Mouse (Mus musculus): ENCODE data around the gene Banf1. TPM values are rescaled to one million over a fixed set of nuclear protein-coding genes. Genes with fewer than 3 reads are reported as not detected.

The Banf1 gene
- total RNA-seq, 2 experiments from 2014 or later = 81.0 to 86.2 TPM

DNA sequence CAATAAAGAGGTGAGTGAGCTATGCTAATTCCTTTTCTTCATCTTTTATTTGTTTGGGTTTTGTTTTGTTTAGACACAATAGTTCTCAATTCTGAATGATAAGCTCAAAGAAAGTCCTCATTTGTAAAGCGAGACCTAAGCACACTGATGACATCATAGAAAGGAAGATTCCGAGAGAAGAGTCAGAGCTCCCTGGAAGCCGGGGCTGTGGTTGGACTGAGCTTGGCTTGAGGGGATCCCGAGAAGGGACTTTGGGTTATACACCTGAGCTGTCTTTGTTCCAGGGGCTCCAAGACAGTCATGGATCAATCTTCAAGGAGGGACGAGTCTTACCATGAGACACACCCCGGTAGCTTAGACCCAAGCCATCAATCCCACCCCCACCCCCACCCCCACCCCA, 31.5 kb downstream of the Banf1 start, which contains the start of gene Catsper1:
Gene Catsper1 (plus strand): TSS at position 301 of the 400 bp plus-strand sequence.
- no peak for TF ChIP-seq CTCF (conservative IDR thresholded peaks at IDR 0.05)
- no peak within 1 kb of the TSS for H3K27ac ChIP-seq
- H3K4me3 ChIP-seq = no peak within 1 kb of the TSS
- no peak for DNase-seq (ENCODE audit: low spot score in 2 of 2)

DNA sequence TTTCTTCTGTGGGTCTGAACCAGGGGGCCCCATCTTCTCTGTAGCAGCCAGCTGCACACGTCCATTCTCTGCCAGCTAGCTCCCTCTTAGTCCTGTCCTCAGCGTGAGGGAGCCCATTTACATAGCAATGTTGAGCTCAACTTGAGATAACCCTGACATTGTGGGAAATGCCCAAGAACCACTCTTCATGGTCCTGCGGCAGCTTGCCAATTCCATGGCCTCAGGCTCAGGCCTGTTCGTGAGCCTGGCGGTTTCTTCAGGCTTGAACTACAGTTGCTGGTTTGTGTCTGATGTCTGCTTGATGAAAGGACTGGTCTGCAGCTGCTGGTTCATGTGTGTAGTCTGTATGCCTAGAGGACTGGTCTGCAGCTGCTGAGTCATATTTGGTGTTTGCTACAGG, 32.2 kb downstream of the Banf1 start:
- TF ChIP-seq CTCF (conservative IDR thresholded peaks at IDR 0.05) = no peak
- H3K27ac ChIP-seq = no peak overlapping the region
- DNase-seq (ENCODE audit: low spot score in 2 of 2) = no peak
- no peak overlapping the region for H3K4me3 ChIP-seq

GRCm38 (mm10) chr19:5327970-5328369, 39.0 kb downstream of the Banf1 start:
- no peak for DNase-seq (ENCODE audit: low spot score in 2 of 2)
- TF ChIP-seq CTCF (conservative IDR thresholded peaks at IDR 0.05) = no peak
- H3K4me3 ChIP-seq = no peak overlapping the region
- H3K27ac ChIP-seq = no peak overlapping the region

DNA sequence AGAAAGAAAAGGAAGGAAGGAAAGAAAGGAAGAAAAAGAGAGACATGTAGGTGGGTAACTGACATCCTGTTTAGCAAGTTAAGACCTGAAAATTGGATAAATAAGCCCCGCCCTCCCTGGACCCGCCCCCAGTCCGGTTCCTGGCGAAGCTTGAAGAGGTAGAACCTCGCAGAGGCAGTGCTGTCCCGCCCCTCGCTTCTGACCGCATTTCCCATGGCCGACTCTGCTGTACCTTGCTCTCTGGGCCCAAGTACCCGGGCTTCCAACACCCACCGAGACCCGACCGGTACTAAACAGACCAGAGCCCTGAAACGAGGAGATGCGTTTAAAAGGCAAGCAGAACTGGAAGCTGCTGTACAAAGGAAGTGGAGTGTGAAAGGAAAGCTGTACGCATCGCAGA, 43.2 kb downstream of the Banf1 start:
- TF ChIP-seq CTCF (conservative IDR thresholded peaks at IDR 0.05) = no peak
- H3K27ac ChIP-seq = no peak overlapping the region
- no peak for DNase-seq (ENCODE audit: low spot score in 2 of 2)
- no peak overlapping the region for H3K4me3 ChIP-seq

Other genes with a start within 250 kb of the Banf1 start
- 100 to 1,000 TPM; 223 to 231 TPM for gene Klc2, start 248.6 kb downstream of the Banf1 start, total RNA-seq (2021)
- gene Pacs1, start 94.0 kb downstream of the Banf1 start, total RNA-seq (2021) = 10 to 100 TPM; 56.4 to 57.4 TPM
- gene Sf3b2, start 71.7 kb downstream of the Banf1 start, total RNA-seq (2021) = 100 to 1,000 TPM; 214 to 219 TPM
- gene Gal3st3, start 68.8 kb downstream of the Banf1 start, total RNA-seq (2021) = 100 to 1,000 TPM; 106 to 109 TPM
- not detected for gene Catsper1, start 31.4 kb downstream of the Banf1 start, total RNA-seq (2021)
- 1 to 10 TPM; 4.6 to 5.9 TPM for gene Cst6, start 17.6 kb downstream of the Banf1 start, total RNA-seq (2021)
- 10 to 100 TPM; 21.4 to 22.5 TPM for gene Eif1ad, start 427 bp downstream of the Banf1 start, total RNA-seq (2021)
- gene Sart1, start 21.5 kb upstream of the Banf1 start, total RNA-seq (2021) = 100 to 1,000 TPM; 113 to 125 TPM
- gene Tsga10ip, start 35.4 kb upstream of the Banf1 start, total RNA-seq (2021) = under 1 TPM; 0.20 to 0.37 TPM
- gene Drap1, start 57.8 kb upstream of the Banf1 start, total RNA-seq (2021) = 100 to 1,000 TPM; 316 to 335 TPM
- gene AI837181, start 58.0 kb upstream of the Banf1 start, total RNA-seq (2021) = 10 to 100 TPM; 61.9 to 70.7 TPM
- gene Fosl1, start 80.4 kb upstream of the Banf1 start, total RNA-seq (2021) = not detected
- 10 to 100 TPM; 31.5 to 33.9 TPM for gene Ccdc85b, start 90.7 kb upstream of the Banf1 start, total RNA-seq (2021)
- gene Fibp, start 93.4 kb upstream of the Banf1 start, total RNA-seq (2021) = 10 to 100 TPM; 87.2 to 89.6 TPM
- under 1 TPM in 1 of 2 experiments, not detected in 1; 0.31 TPM for gene Ctsw, start 101.3 kb upstream of the Banf1 start, total RNA-seq (2021)
- 10 to 100 TPM; 13.2 to 14.1 TPM for gene Efemp2, start 106.8 kb upstream of the Banf1 start, total RNA-seq (2021)
- 10 to 100 TPM; 40.9 to 42.9 TPM for gene Mus81, start 121.2 kb upstream of the Banf1 start, total RNA-seq (2021)
- 1,000 to 10,000 TPM; 1,280 to 1,287 TPM for gene Cfl1, start 123.3 kb upstream of the Banf1 start, total RNA-seq (2021)
- 1 to 10 TPM; 6.2 to 9.1 TPM for gene 1700020D05Rik, start 136.6 kb upstream of the Banf1 start, total RNA-seq (2021)
- gene Snx32, start 143.4 kb upstream of the Banf1 start, total RNA-seq (2021) = 10 to 100 TPM; 85.9 to 86.6 TPM
- gene Ovol1, start 193.5 kb upstream of the Banf1 start, total RNA-seq (2021) = not detected
- 1 to 10 TPM; 6.8 to 7.4 TPM for gene Ap5b1, start 200.9 kb upstream of the Banf1 start, total RNA-seq (2021)
- gene Rnaseh2c, start 234.7 kb upstream of the Banf1 start, total RNA-seq (2021) = 10 to 100 TPM; 80.0 to 88.2 TPM
- gene Kat5, start 243.1 kb upstream of the Banf1 start, total RNA-seq (2021) = 10 to 100 TPM; 82.8 to 93.0 TPM